Mouse (Mus musculus) heart, embryonic 14.5 days (tissue): ENCODE measurements around the gene Prdm10. TPM values are rescaled to one million over a fixed set of nuclear protein-coding genes. Genes with fewer than 3 reads are reported as not detected.

Source experiments
- ATAC-seq: fragments of 200-750 bp; cut with Nextera tagmentation; 2 replicates; pipeline ENCODE4 v1.8.0; 2017; ENCODE audit warnings: low read depth, moderate TSS enrichment; ENCODE audit not compliant: insufficient number of reproducible peaks, insufficient read depth, low FRiP score
- H3K27ac ChIP-seq, 2 experiments: fragments of 200-500 bp in 1 of 2; fragments of 300-500 bp in 1 of 2; sonication (generic) in 1 of 2; replicated peaks in 1 of 2; 2 replicates each; pipeline ENCODE4 v1.5.1; 2012 to 2014; ENCODE audit warnings: low read depth in 2 of 2, low read length in 2 of 2, control low read depth in 1 of 2, mild to moderate bottlenecking in 1 of 2, mixed read lengths in 1 of 2; ENCODE audit not compliant: control insufficient read depth in 1 of 2, insufficient read depth in 1 of 2
- H3K27me3 ChIP-seq: fragments of 300-500 bp; sonication (generic); 2 replicates; pipeline ENCODE4 v1.6.1; 2014; ENCODE audit warnings: mild to moderate bottlenecking, low read length, control low read depth; ENCODE audit not compliant: control insufficient read depth, insufficient read depth
- H3K36me3 ChIP-seq: fragments of 300-500 bp; sonication (generic); 2 replicates; pipeline ENCODE4 v1.6.1; 2014; ENCODE audit warnings: mild to moderate bottlenecking, control low read depth, low read length, mixed read lengths; ENCODE audit not compliant: control insufficient read depth, insufficient read depth
- H3K4me1 ChIP-seq, 2 experiments: fragments of 200-500 bp in 1 of 2; fragments of 300-500 bp in 1 of 2; sonication (generic) in 1 of 2; 2 replicates each; pipeline ENCODE4 v1.6.1; 2012 to 2014; ENCODE audit warnings: low read length in 2 of 2, control low read depth in 1 of 2, mixed read lengths in 1 of 2; ENCODE audit not compliant: control insufficient read depth in 2 of 2, insufficient read depth in 2 of 2
- H3K4me2 ChIP-seq: fragments of 300-500 bp; sonication (generic); 2 replicates; pipeline ENCODE4 v1.6.1; 2014; ENCODE audit warnings: mild to moderate bottlenecking, low read length
- H3K4me3 ChIP-seq, 2 experiments: fragments of 200-500 bp in 1 of 2; fragments of 300-500 bp in 1 of 2; sonication (generic) in 1 of 2; 2 replicates each; pipeline ENCODE4 v1.5.1; 2012 to 2014; ENCODE audit warnings: low read length in 2 of 2, mild to moderate bottlenecking in 2 of 2, control low read depth in 1 of 2, low read depth in 1 of 2, moderate library complexity in 1 of 2; ENCODE audit not compliant: control insufficient read depth in 1 of 2, insufficient read depth in 1 of 2
- H3K9ac ChIP-seq: fragments of 300-500 bp; sonication (generic); 2 replicates; pipeline ENCODE4 v1.6.1; 2014; ENCODE audit warnings: mild to moderate bottlenecking, low read length
- H3K9me3 ChIP-seq: fragments of 300-500 bp; sonication (generic); 2 replicates; pipeline ENCODE4 v1.6.1; 2016; ENCODE audit warnings: low read length, control low read depth; ENCODE audit not compliant: control insufficient read depth
- WGBS: fragments of 180-500 bp; shearing (Covaris S2); extraction: QIAGEN DNeasy Blood & Tissue Kit; methylation state at CpG from one replicate; pipeline ENCODE4 v1.1.7; 2014; 5-methylcytosine and 5-hydroxymethylcytosine counted together
- polyA plus RNA-seq: library from polyadenylated mRNA; unstranded; fragments of >200 nt; fragmentation: Nextera tagmentation; extraction: Ambion mirVana; gene quantifications from 2 replicates; pipeline ENCODE4 v1.2.1, GENCODE M21; 2014

The Prdm10 gene
- polyA plus RNA-seq, 1 experiment from 2014 or later: 4.2 TPM

- Histone ChIP-seq H3K9me3 (no peaks in the 10 kb centered on the region), H3K27ac (no peak overlapping the region), H3K4me2 (no peak overlapping the region), H3K4me1 (no peaks in the 10 kb centered on the region), H3K4me3 (no peak overlapping the region), H3K9ac (no peak overlapping the region), H3K27me3 (no peaks in the 10 kb centered on the region), H3K36me3 (peaks cover 21% of the 10 kb centered on the region)
- WGBS: 74% methylated on average over 4 of the region's 4 CpGs
- ATAC-seq: no peak
These were observed 68.1 kb downstream of the Prdm10 start for GRCm38 (mm10) chr9:31348458-31348857.

DNA sequence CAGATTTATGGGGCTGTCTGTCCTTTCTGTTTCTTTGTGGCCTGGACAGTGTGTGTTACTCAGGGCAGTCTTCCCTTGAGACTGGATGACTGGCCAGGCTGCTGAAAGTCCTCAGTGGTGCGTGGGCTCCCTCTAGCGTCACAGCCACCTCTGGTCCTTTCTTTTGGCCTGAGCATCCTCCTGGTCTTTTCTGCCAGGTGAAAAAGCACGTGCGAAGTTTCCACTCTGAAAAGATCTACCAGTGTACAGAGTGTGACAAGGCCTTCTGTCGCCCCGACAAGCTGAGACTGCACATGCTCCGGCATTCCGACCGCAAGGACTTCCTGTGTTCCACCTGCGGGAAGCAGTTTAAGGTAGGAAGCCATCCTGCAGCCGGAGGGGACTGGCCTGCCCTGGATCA lies 68.6 kb downstream of the Prdm10 start:
- Histone ChIP-seq H3K4me3 (no peak overlapping the region), H3K27ac (no peak overlapping the region), H3K27me3 (no peaks in the 10 kb centered on the region), H3K4me2 (no peak overlapping the region), H3K9me3 (no peaks in the 10 kb centered on the region), H3K36me3 (peaks cover 23% of the 10 kb centered on the region), H3K9ac (no peak overlapping the region), H3K4me1 (no peaks in the 10 kb centered on the region)
- ATAC-seq: no peak
- WGBS: 67% methylated on average over 11 of the region's 11 CpGs

DNA sequence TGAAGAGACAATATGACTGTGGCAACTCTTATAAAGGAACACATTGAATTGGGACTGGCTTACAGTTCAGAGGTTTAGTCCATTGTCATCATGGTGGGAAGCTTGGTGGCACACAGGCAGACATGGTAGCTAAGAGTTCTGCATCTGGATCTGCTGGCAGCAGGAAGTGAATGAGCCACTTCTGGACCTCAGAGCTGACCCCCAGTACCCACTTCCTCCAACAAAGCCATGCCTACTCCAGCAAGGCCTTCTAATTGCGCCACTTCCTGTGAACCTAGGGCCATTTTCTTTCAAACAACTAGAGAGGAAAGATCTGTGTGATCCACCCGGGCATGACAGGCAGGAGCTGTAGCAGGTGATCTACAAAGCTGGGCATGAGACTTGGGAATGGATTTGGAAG lies 72.4 kb downstream of the Prdm10 start:
- WGBS: 87% methylated on average over 2 of the region's 2 CpGs
- Histone ChIP-seq H3K9me3 (no peaks in the 10 kb centered on the region), H3K27ac (no peak overlapping the region), H3K36me3 (peaks cover 31% of the 10 kb centered on the region), H3K27me3 (no peaks in the 10 kb centered on the region), H3K4me1 (no peaks in the 10 kb centered on the region), H3K4me3 (no peak overlapping the region), H3K9ac (no peak overlapping the region), H3K4me2 (no peak overlapping the region)
- no peak for ATAC-seq

- H3K4me3 ChIP-seq: no peak overlapping the region
- no peak for ATAC-seq
- H3K27ac ChIP-seq: no peak overlapping the region
- no peak overlapping the region for H3K9ac ChIP-seq
- H3K4me1 ChIP-seq: no peaks in the 10 kb centered on the region
- H3K9me3 ChIP-seq: no peaks in the 10 kb centered on the region
- peaks cover 36% of the 10 kb centered on the region for H3K36me3 ChIP-seq
- no peaks in the 10 kb centered on the region for H3K27me3 ChIP-seq
- WGBS: 75% methylated on average over 10 of the region's 10 CpGs
- H3K4me2 ChIP-seq: no peak overlapping the region
These were observed 73.2 kb downstream of the Prdm10 start for GRCm38 (mm10) chr9:31353518-31353917.

DNA sequence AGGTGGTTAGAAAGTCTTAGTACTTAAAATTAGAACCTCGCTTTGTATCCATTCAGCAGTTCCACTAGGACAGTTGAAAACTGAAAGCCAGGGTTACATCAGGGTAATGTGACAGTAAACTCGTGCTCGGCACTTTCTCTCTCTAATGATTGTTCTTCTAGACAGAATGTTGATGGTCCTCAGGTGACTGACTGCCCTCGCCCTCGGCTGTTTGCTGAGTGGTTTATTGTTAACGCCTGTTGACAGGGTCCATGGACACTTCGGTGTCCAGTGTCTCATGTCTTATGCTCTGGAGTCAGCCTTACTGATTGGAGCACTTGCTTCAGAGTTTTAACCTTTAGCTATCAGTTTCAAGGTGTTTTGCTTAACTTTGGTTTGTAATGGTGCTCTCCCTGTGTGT lies 73.7 kb downstream of the Prdm10 start:
- no peaks in the 10 kb centered on the region for H3K4me1 ChIP-seq
- no peak for ATAC-seq
- no peaks in the 10 kb centered on the region for H3K9me3 ChIP-seq
- H3K27ac ChIP-seq: no peak overlapping the region
- no peaks in the 10 kb centered on the region for H3K27me3 ChIP-seq
- no peak overlapping the region for H3K4me2 ChIP-seq
- WGBS: 50% methylated on average over 7 of the region's 7 CpGs
- H3K4me3 ChIP-seq: no peak overlapping the region
- H3K36me3 ChIP-seq: peaks cover 41% of the 10 kb centered on the region
- no peak overlapping the region for H3K9ac ChIP-seq

GRCm38 (mm10) chr9:31363698-31364609 lies 83.6 kb downstream of the Prdm10 start:
- WGBS: 77% methylated on average over 9 of the region's 9 CpGs
- Histone ChIP-seq H3K27ac (no peak overlapping the region), H3K27me3 (no peaks in the 10 kb centered on the region), H3K9ac (no peak overlapping the region), H3K9me3 (no peaks in the 10 kb centered on the region), H3K36me3 (peaks cover 29% of the 10 kb centered on the region), H3K4me3 (no peak overlapping the region), H3K4me2 (no peak overlapping the region), H3K4me1 (peaks cover 0 to 7% of the 10 kb centered on the region in 2 experiments; a peak in 3 of 4 replicates)
- ATAC-seq: no peak

DNA sequence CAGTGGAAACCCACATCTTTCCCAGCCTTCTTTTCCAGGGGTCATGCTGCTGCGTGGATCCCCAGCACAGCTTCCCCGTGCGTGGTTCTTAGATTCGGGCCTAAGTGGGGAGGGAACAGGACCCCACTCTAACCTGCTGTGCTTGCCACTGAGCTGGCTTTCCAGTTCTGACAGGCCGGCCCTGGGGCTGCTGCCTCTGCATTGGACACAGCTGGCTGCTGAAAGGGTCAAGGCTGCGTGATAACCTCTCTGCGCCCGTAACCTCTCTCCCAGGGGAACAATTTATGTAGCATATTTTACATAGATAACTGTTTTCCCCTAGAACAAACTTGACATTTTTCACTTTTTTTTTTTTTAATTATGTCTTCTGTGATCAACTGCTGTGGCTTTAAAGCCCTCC lies 84.7 kb downstream of the Prdm10 start:
- Histone ChIP-seq H3K36me3 (peaks cover 22% of the 10 kb centered on the region), H3K4me2 (no peak overlapping the region), H3K27ac (no peak overlapping the region), H3K9ac (no peak overlapping the region), H3K4me3 (no peak overlapping the region), H3K27me3 (no peaks in the 10 kb centered on the region), H3K4me1 (peaks cover 0 to 7% of the 10 kb centered on the region in 2 experiments; a peak in 3 of 4 replicates), H3K9me3 (no peaks in the 10 kb centered on the region)
- WGBS: 55% methylated on average over 8 of the region's 8 CpGs
- ATAC-seq: no peak
